Mouse (Mus musculus) olfactory bulb, adult 2 months (tissue): ENCODE measurements around the gene Creg2.

Experiments used
- CTCF ChIP-seq: fragments of 200-500 bp; IDR thresholded peaks from 2 replicates; pipeline ENCODE4 v1.5.1; 2012; ENCODE audit warnings: low read depth, mild to moderate bottlenecking, low read length, moderate library complexity; ENCODE audit not compliant: insufficient read depth
- POLR2A ChIP-seq: fragments of 200-500 bp; IDR thresholded peaks from 2 replicates; pipeline ENCODE4 v1.6.1; 2012; ENCODE audit warnings: mild to moderate bottlenecking, low read depth, low read length, moderate library complexity; ENCODE audit not compliant: insufficient read depth

GRCm38 (mm10) chr1:39670211-39670935 is 19.1 kb upstream of the Creg2 start:
- no peak for TF ChIP-seq CTCF
- no peak for TF ChIP-seq POLR2A
